Mouse (Mus musculus) olfactory bulb, adult 2 months (tissue): ENCODE results near the gene Rhbdl2. TPM values are rescaled to one million over a fixed set of nuclear protein-coding genes. Genes with fewer than 3 reads are reported as not detected.
A peak's percentile ranks its signal among the peaks of the same experiment; 100 is the strongest.

ENCODE experiments used
- H3K27ac ChIP-seq: fragments of 200-500 bp; 2 replicates; pipeline ENCODE4 v1.5.1; 2012; ENCODE audit warnings: low read depth, low read length; ENCODE audit not compliant: insufficient read depth
- H3K4me1 ChIP-seq: fragments of 200-500 bp; 2 replicates; pipeline ENCODE4 v1.6.1; 2012; ENCODE audit warnings: low read length; ENCODE audit not compliant: control insufficient read depth, insufficient read depth
- H3K4me3 ChIP-seq: fragments of 200-500 bp; 2 replicates; pipeline ENCODE4 v1.5.1; 2012; ENCODE audit warnings: mild to moderate bottlenecking, low read depth, low read length, moderate library complexity; ENCODE audit not compliant: insufficient read depth
- CTCF ChIP-seq: fragments of 200-500 bp; IDR thresholded peaks from 2 replicates; pipeline ENCODE4 v1.5.1; 2012; ENCODE audit warnings: low read depth, mild to moderate bottlenecking, low read length, moderate library complexity; ENCODE audit not compliant: insufficient read depth
- POLR2A ChIP-seq: fragments of 200-500 bp; IDR thresholded peaks from 2 replicates; pipeline ENCODE4 v1.6.1; 2012; ENCODE audit warnings: mild to moderate bottlenecking, low read depth, low read length, moderate library complexity; ENCODE audit not compliant: insufficient read depth
- WGBS: fragments of 180-500 bp; shearing (Covaris S2); methylation state at CpG from one replicate; pipeline ENCODE4 v1.1.7; 2018; 5-methylcytosine and 5-hydroxymethylcytosine counted together
- polyA plus RNA-seq: library from polyadenylated mRNA; stranded (reverse); fragments of >200 nt; gene quantifications from 2 replicates; pipeline ENCODE4 v1.2.4, GENCODE M21; 2012; ENCODE audit warnings: low replicate concordance; ENCODE audit not compliant: missing spikeins, insufficient read depth, insufficient read length

Gene Rhbdl2
- polyA plus RNA-seq, 1 experiment, result not detected

DNA sequence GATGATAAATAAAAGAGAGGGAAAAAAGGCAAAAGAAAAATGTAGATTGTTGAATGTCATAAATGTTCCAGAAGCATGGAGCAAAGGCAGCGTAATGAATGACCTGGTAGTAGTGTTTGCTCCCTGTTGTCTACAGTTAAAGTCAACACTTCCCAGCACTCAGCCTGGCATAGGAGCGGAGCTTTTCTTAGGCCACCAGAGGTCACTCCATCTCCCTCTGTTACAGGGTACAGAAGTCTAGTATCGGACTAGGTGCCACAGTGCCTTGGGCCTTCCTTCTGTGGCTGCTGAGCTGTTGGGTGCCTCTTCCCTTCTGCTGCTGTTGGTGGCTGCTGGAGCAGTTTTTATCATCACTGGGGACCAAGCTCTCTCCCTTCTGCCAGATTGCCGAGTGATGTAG, 29.4 kb upstream of the Rhbdl2 start:
- TF ChIP-seq POLR2A (no peak), CTCF (no peak)
- 60% methylated on average over 4 of the region's 4 CpGs for WGBS
- Histone ChIP-seq H3K4me1 (no peaks in the 10 kb centered on the region), H3K4me3 (no peak overlapping the region), H3K27ac (no peak overlapping the region)

DNA sequence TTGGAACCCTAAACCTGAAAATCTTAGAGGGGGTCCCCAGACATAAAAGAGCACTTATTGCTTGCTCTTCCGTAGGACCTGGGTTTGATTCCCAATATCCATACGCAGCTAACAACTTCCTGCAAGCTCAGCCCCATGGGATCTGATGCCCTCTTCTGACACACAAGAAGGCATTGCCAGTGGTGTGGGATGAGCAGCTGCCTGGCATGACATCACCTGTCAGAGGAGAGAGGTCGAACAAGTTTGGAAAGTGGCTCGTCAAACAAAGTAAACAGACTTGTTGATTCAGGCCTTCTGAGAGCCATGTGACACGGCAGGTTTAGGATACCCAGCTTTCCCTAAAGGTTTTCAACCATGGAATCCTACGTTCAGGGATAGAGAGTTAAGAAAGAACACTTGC, 22.6 kb upstream of the Rhbdl2 start:
- Histone ChIP-seq H3K4me1 (0 out of 2 replicates have a peak, but pooled peaks cover 3% of the 10 kb centered on the region), H3K27ac (no peak overlapping the region), H3K4me3 (no peak overlapping the region)
- no peak for TF ChIP-seq CTCF
- WGBS, result 90% methylated on average over 6 of the region's 6 CpGs

DNA sequence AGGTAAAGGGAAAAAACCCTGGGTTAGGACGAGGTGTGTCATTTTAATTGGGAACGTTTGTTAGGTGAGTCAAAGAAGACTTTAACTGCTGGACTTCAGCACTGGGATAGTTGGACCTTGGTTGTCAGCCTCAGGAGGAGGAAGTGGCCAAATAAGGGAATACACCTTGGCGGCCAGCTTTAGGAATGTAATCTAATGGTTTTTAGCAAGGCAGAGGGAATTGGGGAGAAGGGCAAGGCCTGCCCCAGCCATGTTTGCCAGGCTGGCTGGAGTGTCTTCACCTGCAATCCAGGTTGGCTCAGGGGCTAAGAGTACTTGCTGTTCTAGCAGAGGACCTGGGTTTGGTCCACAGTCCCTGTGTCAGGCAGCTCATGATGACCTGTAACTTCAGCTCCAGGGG, 19.9 kb upstream of the Rhbdl2 start:
- Histone ChIP-seq H3K4me1 (0 out of 2 replicates have a peak, but pooled peaks cover 3% of the 10 kb centered on the region), H3K4me3 (no peak overlapping the region), H3K27ac (no peak overlapping the region)
- WGBS, result 79% methylated on average over 3 of the region's 3 CpGs
- TF ChIP-seq CTCF (no peak), POLR2A (no peak)

DNA sequence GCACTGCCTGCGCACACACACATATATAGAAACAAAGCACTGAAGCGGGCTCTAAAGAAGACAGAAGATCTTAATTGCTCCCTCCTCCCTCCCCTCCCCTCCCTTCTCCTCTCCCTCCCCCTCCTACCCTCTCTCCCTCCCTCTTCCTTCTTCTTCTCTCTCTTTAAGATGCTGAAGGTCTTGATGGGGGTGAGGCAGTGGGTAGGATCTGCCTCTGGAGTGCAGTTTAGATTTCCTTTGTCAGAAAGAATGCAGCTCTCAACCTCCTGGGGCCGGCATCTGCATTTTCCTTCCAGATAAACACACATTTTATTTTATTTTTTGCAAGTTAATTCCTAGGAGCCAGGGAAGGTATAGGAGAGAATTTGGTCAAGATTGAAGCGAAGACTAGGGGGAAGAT, 19.4 kb upstream of the Rhbdl2 start:
- no peak overlapping the region for H3K4me3 ChIP-seq
- H3K4me1 ChIP-seq, result 0 out of 2 replicates have a peak, but pooled peaks cover 3% of the 10 kb centered on the region
- TF ChIP-seq POLR2A (no peak), CTCF (no peak)
- H3K27ac ChIP-seq, result no peak overlapping the region
- WGBS, result 44% methylated on average over 4 of the region's 4 CpGs

DNA sequence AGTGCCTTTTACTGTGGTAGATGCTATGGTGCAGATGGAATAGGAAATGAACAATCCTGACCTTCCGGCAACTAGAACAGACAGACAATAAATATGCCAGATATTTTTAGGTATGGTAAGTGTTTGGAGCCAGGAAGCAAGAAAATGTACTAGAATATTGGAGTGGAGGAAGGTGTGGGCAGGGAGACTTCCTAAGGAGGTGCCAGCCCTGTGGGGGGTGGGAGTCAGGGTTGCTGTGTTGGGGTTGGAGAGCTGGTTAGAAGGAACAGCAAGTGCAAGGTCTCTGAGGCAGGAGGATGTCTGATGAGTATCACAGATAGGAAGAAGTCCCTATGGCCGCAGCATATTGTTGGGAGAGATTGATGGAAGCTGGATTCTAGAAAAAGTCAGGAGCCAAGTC, 5.0 kb downstream of the Rhbdl2 start:
- peaks cover 17% of the 10 kb centered on the region for H3K4me1 ChIP-seq
- H3K4me3 ChIP-seq, result no peak overlapping the region
- 82% methylated on average over 2 of the region's 2 CpGs for WGBS
- TF ChIP-seq POLR2A (no peak), CTCF (no peak)
- no peak overlapping the region for H3K27ac ChIP-seq

DNA sequence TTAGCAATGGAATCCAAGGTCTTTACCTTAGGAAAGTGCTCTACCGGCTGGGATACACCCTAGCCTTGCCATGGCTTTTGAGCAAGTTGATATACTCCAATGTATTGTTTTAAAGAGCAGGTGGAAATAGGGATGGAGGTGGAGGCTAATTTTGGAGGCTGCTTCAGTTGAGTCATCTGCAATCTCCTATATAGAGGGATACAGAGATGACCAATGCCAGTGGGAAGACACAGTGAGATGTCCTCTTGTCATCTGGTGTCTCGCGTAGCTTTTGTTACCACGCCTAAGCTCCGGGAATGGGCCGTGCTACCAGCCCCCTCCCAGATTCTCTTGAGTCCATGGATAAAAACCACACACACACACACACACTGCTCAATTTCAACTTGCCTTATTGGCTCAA, 5.5 kb downstream of the Rhbdl2 start:
- H3K4me3 ChIP-seq, result no peak overlapping the region
- H3K27ac ChIP-seq, result no peak overlapping the region
- WGBS, result 94% methylated on average over 6 of the region's 6 CpGs
- peaks cover 16% of the 10 kb centered on the region for H3K4me1 ChIP-seq
- TF ChIP-seq CTCF (no peak), POLR2A (no peak)

DNA sequence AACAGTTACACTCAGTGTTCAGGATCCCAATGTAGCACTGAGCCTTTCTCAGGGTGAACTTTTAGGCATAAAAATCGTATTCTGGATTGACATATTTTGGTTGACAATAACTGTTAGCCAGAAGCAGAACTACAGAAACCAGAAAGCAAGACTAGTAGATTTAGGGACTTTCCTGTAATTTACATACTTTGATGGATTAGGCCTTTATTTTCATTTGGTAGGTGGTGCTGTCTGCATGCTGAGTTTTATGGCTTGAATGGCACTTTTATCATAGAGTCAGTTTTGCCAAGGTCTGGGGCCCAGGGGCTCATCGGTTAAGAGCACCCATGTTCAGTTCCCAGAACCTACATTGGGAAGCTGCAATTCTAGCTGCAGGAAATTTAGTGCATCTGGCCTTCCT, 7.4 kb downstream of the Rhbdl2 start:
- Histone ChIP-seq H3K27ac (no peak overlapping the region), H3K4me1 (peaks cover 14% of the 10 kb centered on the region), H3K4me3 (no peak overlapping the region)
- TF ChIP-seq CTCF (no peak), POLR2A (no peak)
- 55% methylated on average over 2 of the region's 2 CpGs for WGBS

DNA sequence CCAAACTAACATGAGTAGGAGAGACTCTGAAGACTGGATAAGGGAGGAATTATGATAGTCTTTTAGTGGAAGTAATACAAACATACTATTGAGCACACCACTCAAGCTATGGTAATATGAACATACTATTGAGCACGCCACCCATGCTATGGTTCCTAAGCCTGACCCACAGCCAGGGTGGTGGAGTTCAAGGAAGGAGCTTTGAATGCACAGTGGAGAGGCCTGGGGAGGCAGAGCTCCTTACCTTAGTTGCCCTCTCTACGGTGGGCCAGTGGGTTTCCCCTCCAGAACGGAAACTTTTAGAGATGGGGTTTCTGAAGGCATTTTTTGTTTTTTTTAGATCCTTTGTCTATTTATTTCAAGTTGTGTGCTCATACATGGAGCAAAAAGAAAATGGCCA, 9.7 kb downstream of the Rhbdl2 start:
- Histone ChIP-seq H3K4me3 (no peak overlapping the region), H3K27ac (peak overlapping the region; percentile 34; the same call in 1 of the 2 replicates), H3K4me1 (peaks cover 14% of the 10 kb centered on the region)
- 51% methylated on average over 3 of the region's 3 CpGs for WGBS
- TF ChIP-seq CTCF (no peak), POLR2A (no peak)

DNA sequence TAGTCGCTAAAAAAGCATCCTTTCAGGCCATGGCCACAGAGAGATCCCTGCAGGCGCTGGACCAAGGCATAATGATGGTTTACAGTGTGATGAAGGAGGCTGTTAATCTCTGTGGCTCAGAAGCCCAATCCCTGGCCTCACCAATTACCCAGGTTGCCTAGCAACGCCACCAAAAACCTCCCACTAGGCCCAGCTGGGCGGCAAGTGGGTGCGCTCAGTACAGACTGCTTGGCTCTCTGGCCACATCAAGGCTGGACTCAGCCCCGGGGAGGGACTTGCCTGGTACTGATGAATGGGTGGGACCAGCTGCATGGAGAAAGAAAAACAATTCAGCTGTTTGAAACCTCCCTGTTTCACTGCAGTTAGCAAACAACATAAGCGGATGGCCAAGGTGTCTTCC, 10.2 kb downstream of the Rhbdl2 start:
- H3K27ac ChIP-seq, result peak overlapping the region; percentile 34; the same call in 1 of the 2 replicates
- no peak for TF ChIP-seq CTCF
- no peak for TF ChIP-seq POLR2A
- peaks cover 11% of the 10 kb centered on the region for H3K4me1 ChIP-seq
- H3K4me3 ChIP-seq, result no peak overlapping the region
- WGBS, result 27% methylated on average over 7 of the region's 7 CpGs

DNA sequence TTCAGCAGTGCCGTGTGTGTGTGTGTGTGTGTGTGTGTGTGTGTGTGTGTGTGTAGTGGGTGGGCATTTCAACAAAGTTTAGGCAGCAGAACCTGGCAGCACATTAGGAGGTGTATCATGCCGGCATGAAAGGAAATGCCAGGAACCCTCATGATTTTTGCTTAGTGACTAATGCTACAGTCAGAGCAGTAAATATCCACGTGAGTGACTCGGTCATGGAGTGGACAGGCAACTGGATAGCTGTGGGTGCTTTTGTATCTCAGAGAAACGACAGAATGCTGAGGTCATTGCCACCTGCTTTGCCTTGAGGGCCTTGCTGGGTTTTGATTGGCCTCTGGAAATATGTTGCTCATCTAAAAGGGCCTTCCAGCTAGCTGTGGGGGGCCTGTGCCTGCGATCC, 16.0 kb downstream of the Rhbdl2 start:
- TF ChIP-seq CTCF (no peak), POLR2A (no peak)
- Histone ChIP-seq H3K4me3 (no peak overlapping the region), H3K4me1 (no peaks in the 10 kb centered on the region), H3K27ac (no peak overlapping the region)
- 50% methylated on average over 6 of the region's 6 CpGs for WGBS
